Mouse (Mus musculus) right cerebral cortex, adult 18-20 months (tissue): ENCODE data around the gene Tnfaip2.

Experiments used
- DNase-seq: peaks from one replicate; pipeline ENCODE4 v3.0.0; 2022; ENCODE audit warnings: mixed read lengths

The Tnfaip2 gene

GRCm38 (mm10) chr12:111442309-111443010 lies at the start of gene Tnfaip2:
TSS of gene Tnfaip2 (plus strand) at chr12:111442469.
- no peak for DNase-seq

GRCm38 (mm10) chr12:111394008-111394407 lies 48.3 kb upstream of the Tnfaip2 start:
- DNase-seq: no peak

GRCm38 (mm10) chr12:111396997-111397396 lies 45.3 kb upstream of the Tnfaip2 start:
- no peak for DNase-seq

- DNase-seq: peak; percentile 77
Observed at GRCm38 (mm10) chr12:111401454-111402184, 40.6 kb upstream of the Tnfaip2 start.

GRCm38 (mm10) chr12:111404880-111405279 lies 37.4 kb upstream of the Tnfaip2 start:
- DNase-seq: no peak

GRCm38 (mm10) chr12:111406622-111407021 lies 35.6 kb upstream of the Tnfaip2 start, which contains the start of gene Lbhd2:
TSS of gene Lbhd2 (plus strand) at chr12:111406809.
- DNase-seq: peak; percentile 39

GRCm38 (mm10) chr12:111409583-111409982 lies 32.7 kb upstream of the Tnfaip2 start:
- DNase-seq: peak; percentile 24

GRCm38 (mm10) chr12:111411631-111412355 lies 30.5 kb upstream of the Tnfaip2 start:
- DNase-seq: no peak

- DNase-seq: no peak
Observed at GRCm38 (mm10) chr12:111412581-111413284, 29.5 kb upstream of the Tnfaip2 start.

GRCm38 (mm10) chr12:111413300-111413699 lies 29.0 kb upstream of the Tnfaip2 start:
- peak; percentile 86 for DNase-seq

- no peak for DNase-seq
Observed at GRCm38 (mm10) chr12:111416921-111417779, 25.1 kb upstream of the Tnfaip2 start, which contains the start of gene Exoc3l4. TSS of gene Exoc3l4 (plus strand) at chr12:111417017.

GRCm38 (mm10) chr12:111419918-111420317 lies 22.4 kb upstream of the Tnfaip2 start:
- no peak for DNase-seq

- no peak for DNase-seq
Observed at GRCm38 (mm10) chr12:111420946-111421709, 21.1 kb upstream of the Tnfaip2 start.

GRCm38 (mm10) chr12:111422852-111423251 lies 19.4 kb upstream of the Tnfaip2 start:
- no peak for DNase-seq

GRCm38 (mm10) chr12:111423570-111424129 lies 18.6 kb upstream of the Tnfaip2 start:
- DNase-seq: no peak

GRCm38 (mm10) chr12:111424547-111424946 lies 17.7 kb upstream of the Tnfaip2 start:
- no peak for DNase-seq

GRCm38 (mm10) chr12:111425258-111425657 lies 17.0 kb upstream of the Tnfaip2 start:
- DNase-seq: peak; percentile 70

GRCm38 (mm10) chr12:111425789-111426460 lies 16.3 kb upstream of the Tnfaip2 start:
- peak; percentile 90 for DNase-seq

GRCm38 (mm10) chr12:111427438-111428113 lies 14.7 kb upstream of the Tnfaip2 start:
- DNase-seq: no peak
